Mouse (Mus musculus): Measurements from ENCODE around the gene Pkhd1.

DNA sequence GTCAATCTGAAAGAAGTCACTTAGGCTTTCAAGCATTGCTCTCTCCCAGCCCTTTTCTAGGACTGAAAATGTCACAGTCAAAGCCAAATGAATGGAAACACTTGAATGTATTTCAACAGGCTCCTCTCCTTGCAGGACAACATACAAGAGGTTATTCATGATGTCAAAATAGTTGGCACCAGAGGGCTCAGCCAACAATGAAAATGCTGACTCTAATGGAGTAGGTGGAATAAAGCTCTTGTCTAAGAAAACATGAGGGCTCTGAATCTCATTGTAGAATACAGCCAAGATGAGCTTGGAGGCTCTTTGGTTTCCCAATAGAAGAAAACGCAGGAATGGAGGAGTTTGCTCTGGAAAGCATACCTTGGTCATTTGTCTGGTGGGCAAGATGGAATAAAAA is 500.5 kb downstream of the Pkhd1 start:
- TF ChIP-seq REST (IDR thresholded peaks at IDR 0.05; ENCODE audit: insufficient read depth, insufficient read length) (no peak), POLR2A (IDR thresholded peaks at IDR 0.05; ENCODE audit: insufficient read length, low read depth) (no peak), MYOD1 (IDR thresholded peaks at IDR 0.05; ENCODE audit: control insufficient read depth in 1 of 3, insufficient read length in 2 of 3, low read depth in 2 of 3) (no peak), E2F4 (IDR thresholded peaks at IDR 0.05; ENCODE audit: insufficient read depth) (no peak), USF1 (IDR thresholded peaks at IDR 0.05; ENCODE audit: low read depth) (no peak), TCF12 (IDR thresholded peaks at IDR 0.05; ENCODE audit: insufficient read depth, poor library complexity, severe bottlenecking) (no peak), MAX (IDR thresholded peaks at IDR 0.05; ENCODE audit: low read depth) (no peak), POLR2AphosphoS2 (IDR thresholded peaks at IDR 0.05; ENCODE audit: insufficient read length, low read depth) (no peak), CEBPB (IDR thresholded peaks at IDR 0.05; ENCODE audit: insufficient read depth, poor library complexity, severe bottlenecking) (no peak), MYOG (IDR thresholded peaks at IDR 0.05; ENCODE audit: control insufficient read depth in 1 of 3, insufficient read depth in 1 of 3, insufficient read length in 2 of 3, low read depth in 2 of 3) (no peak), SRF (IDR thresholded peaks at IDR 0.05; ENCODE audit: control insufficient read depth, insufficient read length, low read depth) (no peak)
